Mouse (Mus musculus): Measurements from ENCODE around the gene Tspear. TPM values are rescaled to one million over a fixed set of nuclear protein-coding genes. Genes with fewer than 3 reads are reported as not detected.
"Not testable (repeated sequence)": the region's sequence is repeated elsewhere in the genome, so short reads cannot be mapped to it uniquely, and the experiment has no call there.

Tspear gene
- polyA plus RNA-seq, 1 experiment from 2014 or later: 0.16 TPM

- ATAC-seq (replicated peaks; ENCODE audit: low FRiP score) (no peak), DNase-seq (ENCODE audit: low spot score) (no peak)
- 27% methylated on average over 10 of the region's 10 CpGs for WGBS
These were observed 652 bp downstream of the Tspear start for GRCm38 (mm10) chr10:77687021-77687420.

GRCm38 (mm10) chr10:77690356-77690807 lies 4.0 kb downstream of the Tspear start, which contains the start of gene Gm19402:
Gene Gm19402 (minus strand): TSS chr10:77690757.
- not testable (repeated sequence) for H3K9ac ChIP-seq (ENCODE audit: low read depth, low read length); ATAC-seq (replicated peaks; ENCODE audit: low FRiP score); H3K9me3 ChIP-seq (ENCODE audit: control insufficient read depth, low read length); DNase-seq (ENCODE audit: low spot score); H3K4me3 ChIP-seq (ENCODE audit: low read depth, low read length); H3K4me1 ChIP-seq (replicated peaks; ENCODE audit: control insufficient read depth, insufficient read depth, low read length); H3K36me3 ChIP-seq (ENCODE audit: control insufficient read depth, insufficient read depth, low read length); H3K4me2 ChIP-seq; H3K27ac ChIP-seq (ENCODE audit: low read depth, low read length)
- H3K27me3 ChIP-seq (replicated peaks; ENCODE audit: control insufficient read depth, insufficient read depth, low read length): peaks cover 49% of the 10 kb centered on the region
- 77% methylated on average over 3 of the region's 3 CpGs for WGBS

More at GRCm38 (mm10) chr10:77687021-77687420, 652 bp downstream of the Tspear start:
- Histone ChIP-seq H3K36me3 (ENCODE audit: control insufficient read depth, insufficient read depth, low read length) (no peaks in the 10 kb centered on the region), H3K27me3 (replicated peaks; ENCODE audit: control insufficient read depth, insufficient read depth, low read length) (peaks cover 74% of the 10 kb centered on the region), H3K9me3 (ENCODE audit: control insufficient read depth, low read length) (no peaks in the 10 kb centered on the region), H3K4me2 (no peak overlapping the region), H3K4me1 (replicated peaks; ENCODE audit: control insufficient read depth, insufficient read depth, low read length) (no peaks in the 10 kb centered on the region), H3K27ac (ENCODE audit: low read depth, low read length) (no peak overlapping the region), H3K9ac (ENCODE audit: low read depth, low read length) (no peak overlapping the region), H3K4me3 (ENCODE audit: low read depth, low read length) (no peak overlapping the region)

GRCm38 (mm10) chr10:77697133-77697532 lies 10.8 kb downstream of the Tspear start, which contains the start of gene Gm9508:
Gene Gm9508 (minus strand): TSS chr10:77697233.
- Histone ChIP-seq H3K27me3 (replicated peaks; ENCODE audit: control insufficient read depth, insufficient read depth, low read length) (no peaks in the 10 kb centered on the region; the same call in 1 of the 2 replicates), H3K4me1 (replicated peaks; ENCODE audit: control insufficient read depth, insufficient read depth, low read length) (no peaks in the 10 kb centered on the region), H3K9ac (ENCODE audit: low read depth, low read length) (no peak within 1 kb of the TSS), H3K9me3 (ENCODE audit: control insufficient read depth, low read length) (no peaks in the 10 kb centered on the region), H3K4me3 (ENCODE audit: low read depth, low read length) (no peak within 1 kb of the TSS), H3K27ac (ENCODE audit: low read depth, low read length) (no peak within 1 kb of the TSS), H3K4me2 (no peak within 1 kb of the TSS), H3K36me3 (ENCODE audit: control insufficient read depth, insufficient read depth, low read length) (no peaks in the 10 kb centered on the region)
- DNase-seq (ENCODE audit: low spot score): no peak
- ATAC-seq (replicated peaks; ENCODE audit: low FRiP score): no peak
- 39% methylated on average over 4 of the region's 4 CpGs for WGBS

DNA sequence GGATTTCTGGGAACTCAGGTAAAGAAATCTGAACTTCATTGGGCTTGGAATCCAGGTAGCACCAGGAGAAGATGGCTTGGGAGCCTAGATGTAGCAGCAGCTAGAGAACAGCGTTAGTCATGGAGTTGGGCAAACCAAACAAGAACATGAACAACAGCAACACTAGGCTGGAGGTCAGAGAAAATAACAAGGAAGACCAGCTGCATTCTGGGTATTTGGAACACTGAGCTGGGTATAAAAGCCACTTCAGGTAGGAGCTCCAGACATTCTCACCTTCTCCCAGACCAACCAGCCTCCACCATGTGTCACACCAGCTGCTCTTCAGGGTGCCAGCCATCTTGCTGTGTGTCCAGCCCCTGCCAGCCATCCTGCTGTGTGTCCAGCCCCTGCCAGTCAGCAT lies 20.0 kb downstream of the Tspear start, which contains the start of gene Gm10272:
Gene Gm10272, plus strand, starts transcription at position 301 of the 400 bp plus-strand sequence.
- DNase-seq (ENCODE audit: low spot score): no peak
- no peak within 1 kb of the TSS for H3K4me3 ChIP-seq (ENCODE audit: low read depth, low read length)
- H3K9ac ChIP-seq (ENCODE audit: low read depth, low read length): no peak within 1 kb of the TSS
- H3K27ac ChIP-seq (ENCODE audit: low read depth, low read length): no peak within 1 kb of the TSS
- H3K9me3 ChIP-seq (ENCODE audit: control insufficient read depth, low read length): peaks cover 3% of the 10 kb centered on the region; the same call in 1 of the 2 replicates
- no peak within 1 kb of the TSS for H3K4me2 ChIP-seq
- ATAC-seq (replicated peaks; ENCODE audit: low FRiP score): no peak
- no peaks in the 10 kb centered on the region for H3K36me3 ChIP-seq (ENCODE audit: control insufficient read depth, insufficient read depth, low read length)
- H3K27me3 ChIP-seq (replicated peaks; ENCODE audit: control insufficient read depth, insufficient read depth, low read length): no peaks in the 10 kb centered on the region
- WGBS: 74% methylated on average over 1 of the region's 1 CpGs
- no peaks in the 10 kb centered on the region for H3K4me1 ChIP-seq (replicated peaks; ENCODE audit: control insufficient read depth, insufficient read depth, low read length)

- Histone ChIP-seq H3K4me2 (no peak overlapping the region), H3K9me3 (ENCODE audit: control insufficient read depth, low read length) (no peaks in the 10 kb centered on the region), H3K4me1 (replicated peaks; ENCODE audit: control insufficient read depth, insufficient read depth, low read length) (no peaks in the 10 kb centered on the region), H3K4me3 (ENCODE audit: low read depth, low read length) (no peak overlapping the region), H3K27ac (ENCODE audit: low read depth, low read length) (no peak overlapping the region), H3K36me3 (ENCODE audit: control insufficient read depth, insufficient read depth, low read length) (no peaks in the 10 kb centered on the region), H3K27me3 (replicated peaks; ENCODE audit: control insufficient read depth, insufficient read depth, low read length) (no peaks in the 10 kb centered on the region), H3K9ac (ENCODE audit: low read depth, low read length) (no peak overlapping the region)
- DNase-seq (ENCODE audit: low spot score) (no peak), ATAC-seq (replicated peaks; ENCODE audit: low FRiP score) (no peak)
- WGBS: 78% methylated on average over 3 of the region's 3 CpGs
These were observed 23.5 kb downstream of the Tspear start for GRCm38 (mm10) chr10:77709831-77710230.

DNA sequence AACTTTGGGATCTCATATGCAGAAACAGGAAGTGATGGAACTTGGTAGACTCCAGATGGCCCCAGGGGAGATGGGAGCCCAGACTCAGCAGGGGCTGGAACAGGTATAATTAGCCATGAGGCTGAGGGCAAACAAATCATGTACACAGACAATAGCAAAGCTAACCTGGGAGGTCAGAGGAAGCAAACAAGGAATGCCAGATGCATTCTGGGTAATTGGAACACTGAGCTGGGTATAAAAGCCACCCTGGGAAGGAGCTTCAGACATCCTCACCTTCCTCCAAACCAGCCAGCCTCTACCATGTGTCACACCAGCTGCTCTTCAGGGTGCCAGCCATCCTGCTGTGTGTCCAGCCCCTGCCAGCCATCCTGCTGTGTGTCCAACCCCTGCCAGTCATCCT lies 24.8 kb downstream of the Tspear start, which contains the start of gene Gm10024:
Gene Gm10024, plus strand, starts transcription at position 301 of the 400 bp plus-strand sequence.
- not testable (repeated sequence) for H3K27me3 ChIP-seq (replicated peaks; ENCODE audit: control insufficient read depth, insufficient read depth, low read length); H3K9ac ChIP-seq (ENCODE audit: low read depth, low read length); H3K27ac ChIP-seq (ENCODE audit: low read depth, low read length); H3K9me3 ChIP-seq (ENCODE audit: control insufficient read depth, low read length); H3K4me2 ChIP-seq; H3K36me3 ChIP-seq (ENCODE audit: control insufficient read depth, insufficient read depth, low read length); DNase-seq (ENCODE audit: low spot score); ATAC-seq (replicated peaks; ENCODE audit: low FRiP score); H3K4me3 ChIP-seq (ENCODE audit: low read depth, low read length); H3K4me1 ChIP-seq (replicated peaks; ENCODE audit: control insufficient read depth, insufficient read depth, low read length)

- Histone ChIP-seq H3K27ac (ENCODE audit: low read depth, low read length) (no peak overlapping the region), H3K4me1 (replicated peaks; ENCODE audit: control insufficient read depth, insufficient read depth, low read length) (no peaks in the 10 kb centered on the region), H3K27me3 (replicated peaks; ENCODE audit: control insufficient read depth, insufficient read depth, low read length) (no peaks in the 10 kb centered on the region), H3K9me3 (ENCODE audit: control insufficient read depth, low read length) (no peaks in the 10 kb centered on the region), H3K9ac (ENCODE audit: low read depth, low read length) (no peak overlapping the region), H3K4me2 (no peak overlapping the region), H3K36me3 (ENCODE audit: control insufficient read depth, insufficient read depth, low read length) (no peaks in the 10 kb centered on the region), H3K4me3 (ENCODE audit: low read depth, low read length) (no peak overlapping the region)
- DNase-seq (ENCODE audit: low spot score): no peak
- WGBS: 48% methylated on average over 4 of the region's 4 CpGs
- no peak for ATAC-seq (replicated peaks; ENCODE audit: low FRiP score)
These were observed 27.4 kb downstream of the Tspear start for GRCm38 (mm10) chr10:77713734-77714133.

GRCm38 (mm10) chr10:77715507-77715906 lies 29.1 kb downstream of the Tspear start, which contains the start of gene Gm10142:
Gene Gm10142 (plus strand): TSS chr10:77715807.
- no peak within 1 kb of the TSS for H3K4me2 ChIP-seq
- H3K4me1 ChIP-seq (replicated peaks; ENCODE audit: control insufficient read depth, insufficient read depth, low read length): no peaks in the 10 kb centered on the region
- H3K36me3 ChIP-seq (ENCODE audit: control insufficient read depth, insufficient read depth, low read length): no peaks in the 10 kb centered on the region
- no peaks in the 10 kb centered on the region for H3K9me3 ChIP-seq (ENCODE audit: control insufficient read depth, low read length)
- no peak within 1 kb of the TSS for H3K4me3 ChIP-seq (ENCODE audit: low read depth, low read length)
- H3K27me3 ChIP-seq (replicated peaks; ENCODE audit: control insufficient read depth, insufficient read depth, low read length): no peaks in the 10 kb centered on the region
- DNase-seq (ENCODE audit: low spot score) (no peak), ATAC-seq (replicated peaks; ENCODE audit: low FRiP score) (no peak)
- H3K9ac ChIP-seq (ENCODE audit: low read depth, low read length): no peak within 1 kb of the TSS
- WGBS: 79% methylated on average over 1 of the region's 1 CpGs
- H3K27ac ChIP-seq (ENCODE audit: low read depth, low read length): no peak within 1 kb of the TSS

GRCm38 (mm10) chr10:77720299-77720698 lies 33.9 kb downstream of the Tspear start, which contains the start of gene Krtap12-1:
Gene Krtap12-1 (plus strand): TSS chr10:77720599.
- not testable (repeated sequence) for DNase-seq (ENCODE audit: low spot score); H3K36me3 ChIP-seq (ENCODE audit: control insufficient read depth, insufficient read depth, low read length); ATAC-seq (replicated peaks; ENCODE audit: low FRiP score); H3K4me3 ChIP-seq (ENCODE audit: low read depth, low read length); H3K27ac ChIP-seq (ENCODE audit: low read depth, low read length); H3K9ac ChIP-seq (ENCODE audit: low read depth, low read length); H3K27me3 ChIP-seq (replicated peaks; ENCODE audit: control insufficient read depth, insufficient read depth, low read length); H3K4me1 ChIP-seq (replicated peaks; ENCODE audit: control insufficient read depth, insufficient read depth, low read length); H3K4me2 ChIP-seq; H3K9me3 ChIP-seq (ENCODE audit: control insufficient read depth, low read length)
- WGBS: 78% methylated on average over 1 of the region's 1 CpGs
